ENCODE assay signal across 8 mouse cellular contexts in the genomic region with DNA sequence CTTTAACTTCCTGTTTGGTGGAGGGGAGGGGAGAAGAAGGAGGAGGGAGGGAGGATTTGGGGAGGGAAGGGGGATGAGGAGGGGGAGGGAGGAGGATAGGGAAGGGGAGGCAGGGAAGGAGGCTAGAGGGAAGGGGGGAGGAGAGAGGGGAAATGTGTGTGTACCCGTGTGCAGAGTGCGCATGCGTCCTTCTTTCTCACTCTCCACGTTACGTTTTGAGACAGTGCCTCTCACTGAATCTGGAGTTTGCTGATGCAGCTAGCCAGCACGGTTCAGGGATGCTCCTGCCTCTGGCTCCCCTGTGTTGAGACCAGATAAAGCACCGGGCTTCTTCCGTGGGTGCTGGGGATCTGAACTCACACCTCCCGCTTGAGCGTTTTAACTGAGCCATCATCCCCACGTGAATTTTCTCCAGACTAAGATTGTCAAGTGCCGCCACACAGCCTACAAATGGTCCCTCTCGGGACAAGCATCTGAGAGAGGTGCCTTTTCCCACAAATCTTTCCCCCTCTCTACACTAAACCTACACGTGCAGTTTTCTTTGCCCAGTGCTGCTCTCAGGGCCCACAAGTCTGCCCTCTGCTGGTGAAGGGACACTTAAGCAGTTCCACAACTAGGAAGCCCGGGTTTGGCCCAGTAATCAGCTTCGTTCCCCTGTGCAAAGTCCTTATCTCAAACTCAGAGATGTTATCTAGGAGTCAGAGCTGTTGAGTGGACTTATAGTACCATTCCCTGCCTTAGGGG. TPM values are rescaled to one million over a fixed set of nuclear protein-coding genes. Genes with fewer than 3 reads are reported as not detected.
DNase-seq lines count a peak whose midpoint lies in the region; ATAC-seq and TF ChIP-seq lines count a peak whose summit lies in the region.

No protein-coding gene starts in this region.

- no peak overlapping the region for H3K4me3 ChIP-seq in CH12.LX (replicated peaks in 1 of 3; ENCODE audit: low read depth in 2 of 3, low read length in 2 of 3, poor library complexity in 1 of 3)
- H3K4me3 ChIP-seq in embryonic facial prominence, embryonic 11.5 days (ENCODE audit: low read depth, low read length) = no peak overlapping the region
- H3K4me3 ChIP-seq in heart, embryonic 14.5 days (ENCODE audit: control insufficient read depth in 1 of 2, insufficient read depth in 1 of 2, low read depth in 1 of 2, low read length in 2 of 2) = peak overlapping the region in 1 of 2 experiments; percentile 11; a peak in 1 of 4 replicates

- H3K9ac ChIP-seq in CH12.LX (ENCODE audit: insufficient read depth, low read depth) = no peak overlapping the region
- no peak overlapping the region; the same call in 1 of the 2 replicates for H3K9ac ChIP-seq in embryonic facial prominence, embryonic 11.5 days (replicated peaks; ENCODE audit: low read length)
- H3K9ac ChIP-seq in heart, embryonic 14.5 days (ENCODE audit: low read length) = no peak overlapping the region; the same call in 1 of the 2 replicates

- 20% methylated on average over 16 of the region's 16 CpGs for WGBS in embryonic facial prominence, embryonic 11.5 days
- 15% methylated on average over 16 of the region's 16 CpGs for WGBS in heart, embryonic 14.5 days

- no peaks in the 10 kb centered on the region for H3K4me1 ChIP-seq in CH12.LX (ENCODE audit: control insufficient read depth in 1 of 2, insufficient read depth in 2 of 2)
- no peaks in the 10 kb centered on the region for H3K4me1 ChIP-seq in embryonic facial prominence, embryonic 11.5 days (ENCODE audit: control insufficient read depth, insufficient read depth, low read length)
- 0 out of 4 replicates have a peak, but pooled peaks cover 0 to 2% of the 10 kb centered on the region in 2 experiments for H3K4me1 ChIP-seq in heart, embryonic 14.5 days (ENCODE audit: control insufficient read depth in 2 of 2, insufficient read depth in 2 of 2, low read length in 2 of 2)

- peak; percentile 62; the same call in 1 of the 2 replicates for ATAC-seq in embryonic facial prominence, embryonic 11.5 days (replicated peaks; ENCODE audit: insufficient number of reproducible peaks, low FRiP score, low TSS enrichment, low read depth)
- no peak for ATAC-seq in heart, embryonic 14.5 days (ENCODE audit: insufficient number of reproducible peaks, insufficient read depth, low FRiP score, low read depth)

- TF ChIP-seq CTCF in CH12.LX (conservative IDR thresholded peaks at IDR 0.05 in 1 of 2, IDR thresholded peaks at IDR 0.05 in 1 of 2; ENCODE audit: low read depth in 2 of 2, low read length in 2 of 2) = peak; percentile 41 to 53; a peak in 3 of 4 replicates

- peaks cover 12% of the 10 kb centered on the region for H3K27me3 ChIP-seq in CH12.LX (replicated peaks)
- no peaks in the 10 kb centered on the region for H3K27me3 ChIP-seq in embryonic facial prominence, embryonic 11.5 days (ENCODE audit: control insufficient read depth, insufficient read depth, low read length)
- H3K27me3 ChIP-seq in heart, embryonic 14.5 days (ENCODE audit: control insufficient read depth, insufficient read depth, low read length) = no peaks in the 10 kb centered on the region

- H3K9me3 ChIP-seq in CH12.LX (replicated peaks; ENCODE audit: low read length) = peaks cover 30% of the 10 kb centered on the region
- H3K9me3 ChIP-seq in embryonic facial prominence, embryonic 11.5 days (replicated peaks; ENCODE audit: control insufficient read depth, low read length) = no peaks in the 10 kb centered on the region
- peaks cover 13% of the 10 kb centered on the region for H3K9me3 ChIP-seq in heart, embryonic 14.5 days (ENCODE audit: control insufficient read depth, low read length)

- in situ Hi-C loops in CH12.LX (cut with MboI; ENCODE audit: low pct_ligation_motif_present, low pct_unique_long_range_greater_than_20kb, low sequenced_read_pairs) = no loop called here

- H3K27ac ChIP-seq in CH12.LX (ENCODE audit: insufficient read depth, low read depth) = no peak overlapping the region
- no peak overlapping the region for H3K27ac ChIP-seq in embryonic facial prominence, embryonic 11.5 days (replicated peaks; ENCODE audit: low read depth, low read length)
- no peak overlapping the region for H3K27ac ChIP-seq in heart, embryonic 14.5 days (replicated peaks in 1 of 2; ENCODE audit: control insufficient read depth in 1 of 2, insufficient read depth in 1 of 2, low read depth in 2 of 2, low read length in 2 of 2)

- TF ChIP-seq RAD21 in CH12.LX (IDR thresholded peaks at IDR 0.05; ENCODE audit: low read depth, low read length) = no peak; the same call in 1 of the 2 replicates

- H3K4me2 ChIP-seq in CH12.LX (ENCODE audit: insufficient read depth, low read depth, poor library complexity, severe bottlenecking) = no peak overlapping the region
- H3K4me2 ChIP-seq in embryonic facial prominence, embryonic 11.5 days (ENCODE audit: low read depth, low read length) = peak overlapping the region; percentile 44; the same call in 1 of the 2 replicates
- peak overlapping the region; percentile 58 for H3K4me2 ChIP-seq in heart, embryonic 14.5 days (ENCODE audit: low read length)

- H3K36me3 ChIP-seq in CH12.LX (replicated peaks in 1 of 2; ENCODE audit: control insufficient read depth in 1 of 2, insufficient read depth in 1 of 2, low read length in 1 of 2) = no peaks in the 10 kb centered on the region
- no peaks in the 10 kb centered on the region for H3K36me3 ChIP-seq in embryonic facial prominence, embryonic 11.5 days (replicated peaks; ENCODE audit: control insufficient read depth, insufficient read depth, low read depth, low read length)
- H3K36me3 ChIP-seq in heart, embryonic 14.5 days (ENCODE audit: control insufficient read depth, insufficient read depth, low read length) = no peaks in the 10 kb centered on the region

- no peak for TF ChIP-seq EP300 in CH12.LX (IDR thresholded peaks at IDR 0.05; ENCODE audit: low read length)

- no peaks in the 10 kb centered on the region for H3K79me2 ChIP-seq in CH12.LX (replicated peaks; ENCODE audit: control insufficient read depth, extremely low read depth, insufficient read depth, poor library complexity, severe bottlenecking)

- TF ChIP-seq POLR2A in CH12.LX (IDR thresholded peaks at IDR 0.05; ENCODE audit: low read depth, low read length) = no peak

- dilution Hi-C loops in CH12.LX (cut with MboI; ENCODE audit: extremely low pct_ligation_motif_present, extremely low pct_unique_long_range_greater_than_20kb, low sequenced_read_pairs) = no loop called here

- no peak for DNase-seq in CH12.LX (ENCODE audit: extremely low read depth)
- DNase-seq in adrenal gland, postnatal 10 days = peak; percentile 61
- DNase-seq in embryonic facial prominence, embryonic 11.5 days (ENCODE audit: low spot score) = peak; percentile 87
- DNase-seq in kidney, postnatal 10 days = peak; percentile 76
- DNase-seq in lung, postnatal 14 days = peak; percentile 78
- DNase-seq in retina, postnatal 7 days (ENCODE audit: low read depth, low spot score) = peak; percentile 66
- no peak for DNase-seq in MN1 (ENCODE audit: low spot score)

TF ChIP-seq in CH12.LX, 34 proteins besides CTCF, POLR2A, EP300 and RAD21:
- TF ChIP-seq RCOR1 (conservative IDR thresholded peaks at IDR 0.05; ENCODE audit: low read depth, low read length) (no peak), BHLHE40 (IDR thresholded peaks at IDR 0.05; ENCODE audit: low read depth, low read length) (0 out of 2 replicates have a peak, but pooled peaks have one; percentile 4), SMC3 (IDR thresholded peaks at IDR 0.05; ENCODE audit: low read depth, low read length) (peak; percentile 17; the same call in 1 of the 2 replicates)

RNA-seq across cellular contexts. Expression of a gene that starts 13.4 kb away (rescaled TPM):
- 63.5 and 81.2 TPM in 2 replicates for total RNA-seq in CH12.LX (2012; rRNA removed)
- total RNA-seq in CH12.LX (2014; rRNA removed) = 73.7 and 75.6 TPM in 2 replicates
- polyA plus RNA-seq in CH12.LX (2012; ENCODE audit: insufficient read length, low read depth) = 102 and 133 TPM in 2 replicates
- total RNA-seq in adrenal gland, postnatal 10 days (2021) = 100 to 1,000 TPM in 1 of 2 experiments, 10 to 100 TPM in 1; 99.3 to 120 TPM
- 75.0 and 79.3 TPM in 2 replicates for polyA plus RNA-seq in embryonic facial prominence, embryonic 11.5 days (2014; fragmentation: Nextera tagmentation; extraction: Ambion mirVana)
- 51.8 and 54.6 TPM in 2 replicates for polyA plus RNA-seq in heart, embryonic 14.5 days (2014; fragmentation: Nextera tagmentation; extraction: Ambion mirVana)

RNA-seq across cellular contexts. Expression of a gene that starts 58.4 kb away (rescaled TPM):
- total RNA-seq in CH12.LX (2012; rRNA removed) (9.8 and 9.9 TPM in 2 replicates), CH12.LX (2014; rRNA removed) (15.3 and 21.3 TPM in 2 replicates)
- polyA plus RNA-seq in CH12.LX (2012; ENCODE audit: insufficient read length, low read depth) = 27.2 and 32.5 TPM in 2 replicates
- total RNA-seq in adrenal gland, postnatal 10 days (2021) = 10 to 100 TPM; 46.3 to 50.3 TPM
- polyA plus RNA-seq in embryonic facial prominence, embryonic 11.5 days (2014; fragmentation: Nextera tagmentation; extraction: Ambion mirVana) = 105 and 130 TPM in 2 replicates
- polyA plus RNA-seq in heart, embryonic 14.5 days (2014; fragmentation: Nextera tagmentation; extraction: Ambion mirVana) = 150 and 167 TPM in 2 replicates

Comparison
In these comparisons a context has a peak if more than half of its experiments do, and no peak if none do; other contexts are left out.
1. DNase-seq: peak in adrenal gland, postnatal 10 days (single experiment), embryonic facial prominence, embryonic 11.5 days (single experiment), kidney, postnatal 10 days (single experiment), lung, postnatal 14 days (single experiment) and retina, postnatal 7 days (single experiment); none in CH12.LX (single experiment) and MN1 (single experiment).